Mouse (Mus musculus) midbrain, embryonic 14.5 days (tissue): ENCODE measurements around the gene Tmem56. TPM values are rescaled to one million over a fixed set of nuclear protein-coding genes. Genes with fewer than 3 reads are reported as not detected.
A peak's percentile ranks its signal among the peaks of the same experiment; 100 is the strongest.

Experiments
- ATAC-seq: fragments of 200-750 bp; cut with Nextera tagmentation; 2 replicates; pipeline ENCODE4 v1.8.0; 2017; ENCODE audit warnings: moderate number of reproducible peaks, moderate library complexity; ENCODE audit not compliant: low FRiP score, low TSS enrichment
- DNase-seq: peaks from one replicate; pipeline ENCODE4 v3.0.0-alpha.2; 2015
- H3K27ac ChIP-seq: fragments of 300-500 bp; sonication (generic); replicated peaks from 2 replicates; pipeline ENCODE4 v1.5.1; 2014; ENCODE audit warnings: mild to moderate bottlenecking, low read depth, low read length, moderate library complexity
- H3K27me3 ChIP-seq: fragments of 300-500 bp; sonication (generic); 2 replicates; pipeline ENCODE4 v1.6.1; 2014; ENCODE audit warnings: low read length, control low read depth, mixed read lengths; ENCODE audit not compliant: control insufficient read depth, insufficient read depth
- H3K36me3 ChIP-seq: fragments of 300-500 bp; sonication (generic); 2 replicates; pipeline ENCODE4 v1.6.1; 2014; ENCODE audit warnings: low read length, control low read depth; ENCODE audit not compliant: control insufficient read depth, insufficient read depth
- H3K4me1 ChIP-seq: fragments of 300-500 bp; sonication (generic); 2 replicates; pipeline ENCODE4 v1.6.1; 2014; ENCODE audit warnings: mild to moderate bottlenecking, antibody characterized with exemption, low read length, control low read depth; ENCODE audit not compliant: control insufficient read depth, insufficient read depth
- H3K4me2 ChIP-seq: fragments of 300-500 bp; sonication (generic); 2 replicates; pipeline ENCODE4 v1.6.1; 2014; ENCODE audit warnings: mild to moderate bottlenecking, low read length, moderate library complexity
- H3K4me3 ChIP-seq: fragments of 300-500 bp; sonication (generic); replicated peaks from 2 replicates; pipeline ENCODE4 v1.5.1; 2014; ENCODE audit warnings: low read depth, low read length
- H3K9ac ChIP-seq: fragments of 300-500 bp; sonication (generic); replicated peaks from 2 replicates; pipeline ENCODE4 v1.6.1; 2014; ENCODE audit warnings: mild to moderate bottlenecking, low read length, moderate library complexity
- H3K9me3 ChIP-seq: fragments of 300-500 bp; sonication (generic); 2 replicates; pipeline ENCODE4 v1.6.1; 2016; ENCODE audit warnings: low read length, control low read depth, mixed read lengths; ENCODE audit not compliant: control insufficient read depth
- WGBS: fragments of 180-500 bp; shearing (Covaris S2); extraction: QIAGEN DNeasy Blood & Tissue Kit; methylation state at CpG from one replicate; pipeline ENCODE4 v1.1.7; 2014; 5-methylcytosine and 5-hydroxymethylcytosine counted together
- polyA plus RNA-seq: library from polyadenylated mRNA; unstranded; fragments of >200 nt; fragmentation: Nextera tagmentation; extraction: Ambion mirVana; gene quantifications from 2 replicates; pipeline ENCODE4 v1.2.1, GENCODE M21; 2014

Gene Tmem56
- polyA plus RNA-seq, 1 experiment from 2014 or later = 3.3 TPM

GRCm38 (mm10) chr3:121161661-121162060 lies 121.2 kb downstream of the Tmem56 start:
- Histone ChIP-seq H3K27me3 (no peaks in the 10 kb centered on the region), H3K4me1 (peaks cover under 1% of the 10 kb centered on the region; the same call in 1 of the 2 replicates), H3K4me3 (no peak overlapping the region), H3K27ac (no peak overlapping the region), H3K36me3 (no peaks in the 10 kb centered on the region), H3K4me2 (no peak overlapping the region), H3K9ac (no peak overlapping the region), H3K9me3 (no peaks in the 10 kb centered on the region)
- DNase-seq = no peak
- ATAC-seq = no peak
- 47% methylated on average over 2 of the region's 2 CpGs for WGBS

- Histone ChIP-seq H3K9ac (no peak overlapping the region), H3K4me3 (no peak overlapping the region), H3K4me1 (peaks cover 6% of the 10 kb centered on the region), H3K27ac (no peak overlapping the region), H3K9me3 (no peaks in the 10 kb centered on the region), H3K4me2 (no peak overlapping the region), H3K27me3 (no peaks in the 10 kb centered on the region), H3K36me3 (no peaks in the 10 kb centered on the region)
- DNase-seq (no peak), ATAC-seq (no peak)
- 56% methylated on average over 4 of the region's 4 CpGs for WGBS
These were observed 122.5 kb downstream of the Tmem56 start for GRCm38 (mm10) chr3:121160424-121160823.

- H3K36me3 ChIP-seq = no peaks in the 10 kb centered on the region
- WGBS = 73% methylated on average over 10 of the region's 10 CpGs
- no peaks in the 10 kb centered on the region for H3K27me3 ChIP-seq
- no peak overlapping the region for H3K27ac ChIP-seq
- peaks cover 6% of the 10 kb centered on the region for H3K4me1 ChIP-seq
- H3K9ac ChIP-seq = no peak overlapping the region
- no peak overlapping the region for H3K4me3 ChIP-seq
- H3K4me2 ChIP-seq = no peak overlapping the region
- no peaks in the 10 kb centered on the region for H3K9me3 ChIP-seq
- ATAC-seq (no peak), DNase-seq (no peak)
These were observed 123.3 kb downstream of the Tmem56 start for GRCm38 (mm10) chr3:121159566-121159965.

GRCm38 (mm10) chr3:121158901-121159351 lies 124.0 kb downstream of the Tmem56 start:
- H3K9me3 ChIP-seq = no peaks in the 10 kb centered on the region
- WGBS = 91% methylated on average over 16 of the region's 16 CpGs
- no peak overlapping the region for H3K9ac ChIP-seq
- no peaks in the 10 kb centered on the region for H3K27me3 ChIP-seq
- no peak overlapping the region for H3K4me3 ChIP-seq
- H3K4me1 ChIP-seq = peaks cover 6% of the 10 kb centered on the region
- H3K4me2 ChIP-seq = no peak overlapping the region
- no peaks in the 10 kb centered on the region for H3K36me3 ChIP-seq
- ATAC-seq (no peak), DNase-seq (no peak)
- no peak overlapping the region for H3K27ac ChIP-seq

DNA sequence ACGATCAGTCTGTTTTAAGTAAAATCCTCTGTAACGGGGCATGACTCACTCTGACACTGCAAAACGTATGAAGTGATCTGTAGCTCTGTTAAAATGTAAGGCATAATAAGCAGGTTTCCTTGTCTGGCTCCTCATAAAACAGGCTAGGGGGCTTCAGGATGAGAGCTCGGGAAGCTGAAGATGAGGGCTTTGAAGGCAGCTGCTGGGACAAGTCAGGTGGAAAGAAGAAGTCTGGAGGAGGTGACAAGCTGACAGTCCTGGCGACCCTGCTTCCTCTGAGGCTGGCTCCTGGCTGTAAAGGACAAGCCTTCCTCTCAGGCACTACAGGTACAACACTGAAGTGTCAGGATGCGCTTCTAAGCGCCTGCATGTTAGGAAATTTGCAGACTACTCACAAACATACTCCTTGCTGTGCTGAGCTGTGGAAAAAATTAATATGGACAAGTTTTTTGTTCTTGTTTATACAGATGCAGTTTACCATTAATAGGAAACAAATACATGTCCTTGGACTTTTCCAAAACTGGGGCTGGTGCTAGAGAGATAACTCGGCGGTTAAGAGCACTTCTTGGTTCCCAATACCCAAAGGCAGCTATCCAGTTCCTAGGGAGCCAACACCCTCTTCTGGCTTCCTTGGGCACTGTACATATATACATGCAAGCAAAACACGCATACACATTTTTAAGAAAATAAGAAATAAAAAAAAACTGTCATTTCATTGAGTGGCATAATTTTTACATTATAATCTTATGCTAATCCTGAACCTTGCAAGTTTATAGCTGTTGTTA lies 125.2 kb downstream of the Tmem56 start:
- Histone ChIP-seq H3K9ac (no peak overlapping the region), H3K9me3 (no peaks in the 10 kb centered on the region), H3K4me3 (no peak overlapping the region), H3K27me3 (no peaks in the 10 kb centered on the region), H3K36me3 (no peaks in the 10 kb centered on the region), H3K27ac (no peak overlapping the region), H3K4me1 (peaks cover 6% of the 10 kb centered on the region), H3K4me2 (no peak overlapping the region)
- WGBS = 67% methylated on average over 10 of the region's 10 CpGs
- ATAC-seq (no peak), DNase-seq (no peak)

GRCm38 (mm10) chr3:121156451-121157186 lies 126.3 kb downstream of the Tmem56 start:
- Histone ChIP-seq H3K27ac (no peak overlapping the region; the same call in 1 of the 2 replicates), H3K4me3 (no peak overlapping the region), H3K4me1 (peaks cover 6% of the 10 kb centered on the region), H3K36me3 (no peaks in the 10 kb centered on the region), H3K9me3 (no peaks in the 10 kb centered on the region), H3K27me3 (no peaks in the 10 kb centered on the region), H3K4me2 (peak overlapping the region; percentile 12; the same call in 1 of the 2 replicates), H3K9ac (no peak overlapping the region)
- ATAC-seq (no peak), DNase-seq (no peak)
- WGBS = 49% methylated on average over 11 of the region's 11 CpGs

- no peak overlapping the region for H3K27ac ChIP-seq
- H3K9me3 ChIP-seq = no peaks in the 10 kb centered on the region
- 18% methylated on average over 7 of the region's 7 CpGs for WGBS
- H3K36me3 ChIP-seq = no peaks in the 10 kb centered on the region
- peak overlapping the region; percentile 12; the same call in 1 of the 2 replicates for H3K4me2 ChIP-seq
- ATAC-seq (0 out of 2 replicates have a peak, but pooled peaks have one; percentile 55), DNase-seq (peak; percentile 46)
- no peak overlapping the region for H3K4me3 ChIP-seq
- H3K4me1 ChIP-seq = peaks cover 6% of the 10 kb centered on the region
- H3K9ac ChIP-seq = no peak overlapping the region
- H3K27me3 ChIP-seq = no peaks in the 10 kb centered on the region
These were observed 126.9 kb downstream of the Tmem56 start for GRCm38 (mm10) chr3:121156043-121156442.
